Mouse (Mus musculus): ENCODE results near the gene Hoxb9.
A peak's percentile ranks its signal among the peaks of the same experiment; 100 is the strongest.

GRCm38 (mm10) chr11:96278773-96279172 lies 7.5 kb downstream of the Hoxb9 start:
- TF ChIP-seq CTCF (IDR thresholded peaks at IDR 0.05; ENCODE audit: borderline replicate concordance, extremely low read depth, insufficient read depth, insufficient read length): peak; percentile 88
- TF ChIP-seq POLR2A (IDR thresholded peaks at IDR 0.05; ENCODE audit: borderline replicate concordance, extremely low read depth, insufficient read depth, insufficient read length, poor library complexity, severe bottlenecking): no peak
